In genomic region chr5:90029751-90030150, GRCm38 (mm10) we compare ENCODE assay signal across 13 mouse cellular contexts.
DNase-seq lines count a peak whose midpoint lies in the region; ATAC-seq lines count a peak whose summit lies in the region.
"Had no signal": no experiment of that assay in that cellular context is flagged by ENCODE, and none has a peak within 500 bp of the region (broad histone marks: within the 10 kb centered on the region; RNA-seq: fewer than 3 reads in every experiment).

No protein-coding gene starts in this region.

- H3K27me3 ChIP-seq in hindbrain, embryonic 10.5 days (ENCODE audit: insufficient read depth, poor library complexity, severe bottlenecking) = no peaks in the 10 kb centered on the region
- H3K27me3 ChIP-seq in hindbrain, embryonic 16.5 days (replicated peaks; ENCODE audit: control insufficient read depth, insufficient read depth, low read length) = no peaks in the 10 kb centered on the region
- H3K27me3 ChIP-seq: CH12.LX; heart, embryonic 13.5 days; limb, embryonic 12.5 days had no signal

- WGBS in hindbrain, embryonic 10.5 days = 47% methylated on average over 6 of the region's 6 CpGs
- WGBS in hindbrain, embryonic 16.5 days = 55% methylated on average over 6 of the region's 6 CpGs

- no peak for ATAC-seq in hindbrain, embryonic 16.5 days

- H3K4me2 ChIP-seq in hindbrain, embryonic 16.5 days (ENCODE audit: low read length) = no peak overlapping the region
- H3K4me2 ChIP-seq: heart, embryonic 13.5 days; limb, embryonic 12.5 days had no signal

- DNase-seq in hindbrain, embryonic 10.5 days (ENCODE audit: low spot score) = peak; percentile 3
- DNase-seq in adrenal gland, adult 8-10 months = peak; percentile 54
- peak; percentile 8 for DNase-seq in gastrocnemius, postnatal 14 days
- peak; percentile 21 to 48 for DNase-seq in kidney, postnatal 25 days
- no peak for DNase-seq in layer of hippocampus, adult 9-11 months
- no peak for DNase-seq in layer of hippocampus, postnatal 36 days
- no peak for DNase-seq in right cerebral cortex, adult 18-20 months
- DNase-seq: cerebellum, adult 11 months had no signal

- intact Hi-C loops in gastrocnemius, postnatal 14 days (cut with DNase I; ENCODE audit: low total_unique reads) = no loop called here

- peaks cover 5% of the 10 kb centered on the region; the same call in 1 of the 2 replicates for H3K4me1 ChIP-seq in hindbrain, embryonic 10.5 days (replicated peaks)
- no peaks in the 10 kb centered on the region for H3K4me1 ChIP-seq in hindbrain, embryonic 16.5 days (ENCODE audit: control insufficient read depth, insufficient read depth, low read depth, low read length)
- H3K4me1 ChIP-seq: limb, embryonic 12.5 days had no signal

- H3K9me3 ChIP-seq in hindbrain, embryonic 10.5 days = no peaks in the 10 kb centered on the region
- no peaks in the 10 kb centered on the region for H3K9me3 ChIP-seq in hindbrain, embryonic 16.5 days (ENCODE audit: control insufficient read depth, low read length)
- H3K9me3 ChIP-seq: heart, embryonic 13.5 days; limb, embryonic 12.5 days had no signal

- no peak overlapping the region for H3K27ac ChIP-seq in hindbrain, embryonic 10.5 days
- no peak overlapping the region for H3K27ac ChIP-seq in hindbrain, embryonic 16.5 days (ENCODE audit: low read depth, low read length)
- H3K27ac ChIP-seq: heart, embryonic 13.5 days; limb, embryonic 12.5 days had no signal

- no peak overlapping the region for H3K9ac ChIP-seq in hindbrain, embryonic 16.5 days (ENCODE audit: low read depth, low read length)
- H3K9ac ChIP-seq: heart, embryonic 13.5 days; limb, embryonic 12.5 days had no signal

- H3K4me3 ChIP-seq in hindbrain, embryonic 10.5 days = no peak overlapping the region
- no peak overlapping the region for H3K4me3 ChIP-seq in hindbrain, embryonic 16.5 days (ENCODE audit: low read length)
- H3K4me3 ChIP-seq: heart, embryonic 13.5 days; limb, embryonic 12.5 days; myocyte had no signal

- no peaks in the 10 kb centered on the region for H3K36me3 ChIP-seq in hindbrain, embryonic 10.5 days
- no peaks in the 10 kb centered on the region for H3K36me3 ChIP-seq in hindbrain, embryonic 16.5 days (ENCODE audit: control insufficient read depth, insufficient read depth, low read length)
- H3K36me3 ChIP-seq: heart, embryonic 13.5 days; limb, embryonic 12.5 days had no signal

Comparison
In these comparisons a context has a peak if more than half of its experiments do, and no peak if none do; other contexts are left out.
1. DNase-seq: peak in hindbrain, embryonic 10.5 days (single experiment), adrenal gland, adult 8-10 months (single experiment), gastrocnemius, postnatal 14 days (single experiment) and kidney, postnatal 25 days (2 of 2); none in layer of hippocampus, adult 9-11 months (single experiment), layer of hippocampus, postnatal 36 days (0 of 2) and right cerebral cortex, adult 18-20 months (single experiment).